Mouse (Mus musculus) E14TG2a.4 (cell line): ENCODE data around the gene Uqcc1.

Experiments used
- CTCF ChIP-seq: conservative IDR thresholded peaks from 2 replicates; pipeline ENCODE4 v1.5.1; 2014; ENCODE audit warnings: low read length
- POU5F1 ChIP-seq: IDR thresholded peaks from 2 replicates; pipeline ENCODE4 v1.6.1; 2014; ENCODE audit warnings: low read length, borderline replicate concordance

- no peak for TF ChIP-seq CTCF
- no peak for TF ChIP-seq POU5F1
Observed at GRCm38 (mm10) chr2:155974087-155974731, 44.1 kb upstream of the Uqcc1 start.
